Mouse (Mus musculus): ENCODE results near the gene Rtraf. TPM values are rescaled to one million over a fixed set of nuclear protein-coding genes. Genes with fewer than 3 reads are reported as not detected.

Rtraf gene
- polyA plus RNA-seq, 1 experiment from 2014 or later: 236 TPM

DNA sequence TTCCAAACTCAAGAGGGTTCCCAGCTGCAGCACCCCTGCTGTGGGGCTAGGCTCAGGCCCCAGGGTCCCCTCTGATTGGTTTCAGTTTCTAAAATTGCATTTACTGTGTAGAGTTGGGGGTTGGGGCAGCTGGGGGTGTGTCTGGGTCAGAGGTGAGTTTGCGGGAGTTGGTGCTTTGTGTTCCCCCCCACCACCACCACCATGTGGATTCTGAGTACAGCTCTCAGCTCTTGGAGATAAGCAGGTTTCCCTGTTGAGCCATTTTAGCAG lies 57.3 kb downstream of the Rtraf start:
- DNase-seq (ENCODE audit: low spot score): peak; percentile 47
- Histone ChIP-seq H3K4me3 (ENCODE audit: low read depth, low read length) (no peak overlapping the region), H3K9me3 (ENCODE audit: control insufficient read depth, low read length) (no peaks in the 10 kb centered on the region), H3K4me1 (ENCODE audit: control insufficient read depth, insufficient read depth, low read length) (peaks cover 18% of the 10 kb centered on the region), H3K9ac (ENCODE audit: low read length) (no peak overlapping the region), H3K27me3 (ENCODE audit: control insufficient read depth, insufficient read depth, low read length) (no peaks in the 10 kb centered on the region), H3K27ac (ENCODE audit: low read depth, low read length) (no peak overlapping the region), H3K4me2 (ENCODE audit: low read depth) (no peak overlapping the region), H3K36me3 (ENCODE audit: control insufficient read depth, insufficient read depth, low read length) (no peaks in the 10 kb centered on the region)
- WGBS: 5% methylated on average over 1 of the region's 1 CpGs
- no peak for ATAC-seq (ENCODE audit: insufficient read depth, low FRiP score, low TSS enrichment)

DNA sequence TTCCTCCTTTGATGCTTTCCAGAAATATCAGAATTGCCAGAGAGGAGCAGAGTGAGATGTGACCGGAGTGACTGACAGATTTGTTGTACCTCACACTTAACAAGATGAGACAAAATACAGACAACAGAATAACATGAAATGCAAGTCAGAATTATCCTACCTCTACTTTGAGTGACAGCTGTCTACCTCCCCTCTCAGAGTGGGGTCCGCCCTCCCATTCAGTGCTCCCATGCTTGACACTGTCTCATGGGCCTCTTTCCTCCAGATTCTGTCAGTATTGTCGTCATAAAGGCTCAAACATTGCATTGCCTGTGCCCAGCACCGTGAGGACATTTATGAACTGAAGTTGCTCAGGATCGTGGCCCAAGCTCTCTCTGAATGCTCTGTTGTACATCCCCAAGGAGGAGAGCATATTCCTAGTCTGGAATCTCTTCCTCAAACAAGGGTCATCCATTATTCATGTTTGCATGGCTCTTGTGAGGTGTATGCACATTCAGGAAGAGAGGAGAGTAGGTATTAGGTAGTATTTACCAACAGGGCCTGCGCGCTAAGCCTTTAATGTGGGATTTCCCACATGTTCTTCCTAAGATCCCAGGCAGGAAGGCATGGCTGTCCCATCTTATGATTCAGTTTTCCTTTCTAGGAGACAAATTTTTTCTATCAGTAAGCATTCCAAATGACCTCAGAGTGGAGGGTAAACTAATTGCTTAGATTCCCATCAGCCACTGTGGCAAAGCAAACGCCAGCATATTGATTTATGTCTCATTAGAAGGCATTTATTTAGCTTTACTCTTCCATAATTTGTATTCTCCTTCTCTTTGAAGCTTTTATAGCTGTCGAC lies 57.9 kb downstream of the Rtraf start:
- no peaks in the 10 kb centered on the region for H3K27me3 ChIP-seq (ENCODE audit: control insufficient read depth, insufficient read depth, low read length)
- no peak for ATAC-seq (ENCODE audit: insufficient read depth, low FRiP score, low TSS enrichment)
- H3K9ac ChIP-seq (ENCODE audit: low read length): no peak overlapping the region
- H3K4me1 ChIP-seq (ENCODE audit: control insufficient read depth, insufficient read depth, low read length): peaks cover 18% of the 10 kb centered on the region
- no peaks in the 10 kb centered on the region for H3K9me3 ChIP-seq (ENCODE audit: control insufficient read depth, low read length)
- no peak overlapping the region for H3K4me2 ChIP-seq (ENCODE audit: low read depth)
- WGBS: 61% methylated on average over 9 of the region's 9 CpGs
- DNase-seq (ENCODE audit: low spot score): no peak
- H3K27ac ChIP-seq (ENCODE audit: low read depth, low read length): no peak overlapping the region
- H3K36me3 ChIP-seq (ENCODE audit: control insufficient read depth, insufficient read depth, low read length): no peaks in the 10 kb centered on the region
- H3K4me3 ChIP-seq (ENCODE audit: low read depth, low read length): no peak overlapping the region

DNA sequence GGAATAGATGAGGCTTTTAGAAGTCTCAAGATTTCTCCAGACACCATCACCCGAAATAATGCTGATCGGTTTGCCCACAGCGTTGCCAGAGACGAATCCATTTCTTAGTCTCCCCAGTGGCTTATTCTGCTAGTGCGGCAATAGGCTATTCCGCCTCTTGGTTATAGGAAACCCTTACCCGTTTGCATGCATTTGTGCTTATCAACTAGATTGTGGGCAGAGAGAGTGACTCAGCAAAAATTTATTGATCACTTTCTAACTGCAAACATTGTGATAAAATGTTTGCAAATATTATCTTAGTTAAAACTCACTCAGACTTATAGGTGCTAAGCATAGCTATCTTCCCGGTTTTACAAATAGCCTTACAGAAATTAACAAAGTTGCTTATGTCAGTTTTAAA lies 59.3 kb downstream of the Rtraf start:
- no peak overlapping the region for H3K9ac ChIP-seq (ENCODE audit: low read length)
- H3K27me3 ChIP-seq (ENCODE audit: control insufficient read depth, insufficient read depth, low read length): no peaks in the 10 kb centered on the region
- WGBS: 87% methylated on average over 8 of the region's 8 CpGs
- DNase-seq (ENCODE audit: low spot score) (no peak), ATAC-seq (ENCODE audit: insufficient read depth, low FRiP score, low TSS enrichment) (no peak)
- peaks cover 13% of the 10 kb centered on the region for H3K4me1 ChIP-seq (ENCODE audit: control insufficient read depth, insufficient read depth, low read length)
- no peak overlapping the region for H3K4me2 ChIP-seq (ENCODE audit: low read depth)
- H3K9me3 ChIP-seq (ENCODE audit: control insufficient read depth, low read length): no peaks in the 10 kb centered on the region
- no peak overlapping the region for H3K27ac ChIP-seq (ENCODE audit: low read depth, low read length)
- no peak overlapping the region for H3K4me3 ChIP-seq (ENCODE audit: low read depth, low read length)
- no peaks in the 10 kb centered on the region for H3K36me3 ChIP-seq (ENCODE audit: control insufficient read depth, insufficient read depth, low read length)

DNA sequence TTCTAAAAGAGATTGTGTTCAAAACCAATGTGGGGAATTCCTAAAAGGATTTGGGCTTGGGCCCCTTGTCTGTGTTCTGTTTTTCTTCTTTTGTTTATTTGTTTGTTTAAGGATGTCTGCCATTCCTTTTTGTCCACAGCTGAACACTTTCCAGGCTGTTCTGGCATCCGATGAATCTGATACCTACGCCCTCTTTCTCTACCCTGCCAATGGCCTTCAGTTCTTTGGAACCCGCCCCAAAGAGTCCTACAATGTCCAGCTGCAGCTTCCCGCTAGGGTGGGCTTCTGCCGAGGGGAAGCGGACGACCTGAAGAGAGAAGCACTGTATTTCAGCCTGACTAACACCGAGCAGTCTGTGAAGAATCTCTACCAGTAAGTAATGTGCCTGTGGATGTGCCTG lies 60.1 kb downstream of the Rtraf start:
- WGBS: 38% methylated on average over 8 of the region's 8 CpGs
- DNase-seq (ENCODE audit: low spot score): no peak
- H3K4me2 ChIP-seq (ENCODE audit: low read depth): no peak overlapping the region
- H3K9ac ChIP-seq (ENCODE audit: low read length): no peak overlapping the region
- peaks cover 13% of the 10 kb centered on the region for H3K4me1 ChIP-seq (ENCODE audit: control insufficient read depth, insufficient read depth, low read length)
- H3K36me3 ChIP-seq (ENCODE audit: control insufficient read depth, insufficient read depth, low read length): no peaks in the 10 kb centered on the region
- no peaks in the 10 kb centered on the region for H3K27me3 ChIP-seq (ENCODE audit: control insufficient read depth, insufficient read depth, low read length)
- no peak overlapping the region for H3K27ac ChIP-seq (ENCODE audit: low read depth, low read length)
- no peak overlapping the region for H3K4me3 ChIP-seq (ENCODE audit: low read depth, low read length)
- H3K9me3 ChIP-seq (ENCODE audit: control insufficient read depth, low read length): no peaks in the 10 kb centered on the region
- no peak for ATAC-seq (ENCODE audit: insufficient read depth, low FRiP score, low TSS enrichment)

DNA sequence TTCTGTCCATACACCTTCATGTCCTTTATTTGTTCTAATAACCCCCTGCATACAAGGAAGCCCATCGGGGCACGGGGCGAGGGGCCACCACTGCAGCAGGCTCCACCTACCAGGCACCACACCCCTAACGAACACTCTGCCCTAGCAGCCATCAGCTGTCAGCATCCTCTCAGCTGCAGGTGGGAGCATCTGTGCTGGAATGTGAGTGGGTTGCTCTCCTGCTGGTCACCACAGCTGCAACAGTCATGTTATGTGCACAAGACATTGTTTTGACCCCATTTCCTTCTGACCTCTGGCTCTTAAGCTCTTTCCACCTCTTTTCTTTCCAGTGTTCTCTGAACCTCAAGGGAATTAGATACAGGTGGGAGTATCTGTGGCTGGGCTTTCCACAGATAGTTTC lies 61.6 kb downstream of the Rtraf start:
- Histone ChIP-seq H3K4me3 (ENCODE audit: low read depth, low read length) (no peak overlapping the region), H3K36me3 (ENCODE audit: control insufficient read depth, insufficient read depth, low read length) (no peaks in the 10 kb centered on the region), H3K27me3 (ENCODE audit: control insufficient read depth, insufficient read depth, low read length) (no peaks in the 10 kb centered on the region), H3K4me1 (ENCODE audit: control insufficient read depth, insufficient read depth, low read length) (peaks cover 12% of the 10 kb centered on the region), H3K4me2 (ENCODE audit: low read depth) (no peak overlapping the region), H3K27ac (ENCODE audit: low read depth, low read length) (no peak overlapping the region), H3K9ac (ENCODE audit: low read length) (no peak overlapping the region), H3K9me3 (ENCODE audit: control insufficient read depth, low read length) (no peaks in the 10 kb centered on the region)
- WGBS: 45% methylated on average over 4 of the region's 4 CpGs
- ATAC-seq (ENCODE audit: insufficient read depth, low FRiP score, low TSS enrichment): no peak
- DNase-seq (ENCODE audit: low spot score): no peak

Other genes with a start within 250 kb of the Rtraf start
- 2.5 and 3.3 TPM in 2 replicates for gene Gm2237, start 238.7 kb downstream of the Rtraf start, polyA plus RNA-seq (2014; fragmentation: Nextera tagmentation; extraction: Ambion mirVana)
- gene Gm5458, start 221.2 kb downstream of the Rtraf start, polyA plus RNA-seq (2014; fragmentation: Nextera tagmentation; extraction: Ambion mirVana): not detected in 2 replicates
- gene Nid2, start 72.6 kb downstream of the Rtraf start, polyA plus RNA-seq (2014; fragmentation: Nextera tagmentation; extraction: Ambion mirVana): 61.2 and 63.0 TPM in 2 replicates
- 161 and 175 TPM in 2 replicates for gene Gng2, start 153.8 kb upstream of the Rtraf start, polyA plus RNA-seq (2014; fragmentation: Nextera tagmentation; extraction: Ambion mirVana)

All from neural tube, embryonic 11.5 days (tissue).